Mouse (Mus musculus) embryonic stem cell, embryonic (primary cell): Measurements from ENCODE around the gene Tmem178b.

Source experiments
- CTCF ChIA-PET, 4 experiments: fragments of 300-600 bp in 2 of 4; fragments of 350-600 bp in 2 of 4; sonication (Branson Sonifier 250); formaldehyde crosslinking; loops; one replicate each; lab custom pipeline; 2022; ENCODE audit warnings: inconsistent platforms in 2 of 4; lab: Charles Lee
- POLR2A ChIA-PET, 4 experiments: fragments of 300-600 bp in 2 of 4; fragments of 350-600 bp in 2 of 4; sonication (Branson Sonifier 250); formaldehyde crosslinking; loops; one replicate each; lab custom pipeline; 2022; ENCODE audit warnings: antibody characterized with exemption in 4 of 4, inconsistent platforms in 1 of 4; lab: Charles Lee

The Tmem178b gene

GRCm38 (mm10) chr6:40247398-40247946, 374.4 kb downstream of the Tmem178b start:
- ChIA-PET CTCF (interaction anchor here in 1 of 4 experiments (0.8 kb wide), 1 partner anchor 11 kb away, joined by 4 read pairs; no protein-coding TSS in a partner anchor), POLR2A (no interaction called here)

- ChIA-PET CTCF (interaction anchor here in 1 of 4 experiments (3.5 kb wide), 1 partner anchor 14 kb away, joined by 13 read pairs; no protein-coding TSS in a partner anchor), POLR2A (no interaction called here)
Measured at GRCm38 (mm10) chr6:40249939-40250338, 376.9 kb downstream of the Tmem178b start.

- ChIA-PET CTCF (interaction anchor here in 2 of 4 experiments (0.5 to 1.2 kb wide), 4 partner anchors 40 to 481 kb away, joined by 3 to 13 read pairs (median 4); no protein-coding TSS in a partner anchor), POLR2A (interaction anchor here in 2 of 4 experiments (0.7 kb wide), 2 partner anchors 166 to 194 kb away, joined by 5 to 6 read pairs; no protein-coding TSS in a partner anchor)
Measured at GRCm38 (mm10) chr6:40263687-40264086, 390.6 kb downstream of the Tmem178b start.

GRCm38 (mm10) chr6:40300707-40301106, 427.6 kb downstream of the Tmem178b start:
- ChIA-PET CTCF (no interaction called here), POLR2A (no interaction called here)

- ChIA-PET CTCF (interaction anchor here in 3 of 4 experiments (0.5 to 2.4 kb wide), 13 partner anchors 15 to 1034 kb away, joined by 3 to 13 read pairs (median 3); partner anchors contain the start of gene Mrps33 (in 1 of the 3)), POLR2A (interaction anchor here in 2 of 4 experiments (0.8 to 1.2 kb wide), 3 partner anchors 22 to 47 kb away, joined by 3 to 7 read pairs (median 3); partner anchors contain the start of gene Agk (in 2 of the 2))
Measured at GRCm38 (mm10) chr6:40303379-40303778, 430.3 kb downstream of the Tmem178b start.
